Mouse (Mus musculus): ENCODE measurements around the gene Fign. TPM values are rescaled to one million over a fixed set of nuclear protein-coding genes. Genes with fewer than 3 reads are reported as not detected.

Fign gene
- 4.2 and 5.3 TPM in 2 replicates for polyA plus RNA-seq (2014; fragmentation: Nextera tagmentation; extraction: Ambion mirVana)

- Histone ChIP-seq H3K9ac (replicated peaks; ENCODE audit: low read depth, low read length) (peak within 1 kb of the TSS; percentile 39), H3K4me2 (replicated peaks; ENCODE audit: low read depth, low read length) (peak within 1 kb of the TSS; percentile 71), H3K27ac (ENCODE audit: low read length) (peak within 1 kb of the TSS; percentile 89), H3K4me1 (ENCODE audit: control insufficient read depth, insufficient read depth, low read length) (no peaks in the 10 kb centered on the region; the same call in 1 of the 2 replicates), H3K9me3 (ENCODE audit: control insufficient read depth, low read depth, low read length) (no peaks in the 10 kb centered on the region), H3K4me3 (ENCODE audit: low read depth, low read length) (peak within 1 kb of the TSS; percentile 49), H3K27me3 (ENCODE audit: control insufficient read depth, insufficient read depth, low read length) (no peaks in the 10 kb centered on the region), H3K36me3 (ENCODE audit: control insufficient read depth, insufficient read depth, low read length) (no peaks in the 10 kb centered on the region)
- WGBS = under 1% methylated on average over 67 of the region's 85 CpGs
- ATAC-seq (ENCODE audit: insufficient number of reproducible peaks, insufficient read depth, low FRiP score, low read depth) = peak; percentile 86
Observed at GRCm38 (mm10) chr2:64097937-64098617, at the start of gene Fign. Gene Fign (minus strand): TSS chr2:64098038.

- H3K4me3 ChIP-seq (ENCODE audit: low read depth, low read length) = no peak overlapping the region
- H3K9ac ChIP-seq (replicated peaks; ENCODE audit: low read depth, low read length) = no peak overlapping the region
- H3K4me1 ChIP-seq (ENCODE audit: control insufficient read depth, insufficient read depth, low read length) = no peaks in the 10 kb centered on the region
- no peak overlapping the region for H3K4me2 ChIP-seq (replicated peaks; ENCODE audit: low read depth, low read length)
- no peaks in the 10 kb centered on the region for H3K27me3 ChIP-seq (ENCODE audit: control insufficient read depth, insufficient read depth, low read length)
- H3K27ac ChIP-seq (ENCODE audit: low read length) = no peak overlapping the region
- no peak for ATAC-seq (ENCODE audit: insufficient number of reproducible peaks, insufficient read depth, low FRiP score, low read depth)
- no peaks in the 10 kb centered on the region for H3K9me3 ChIP-seq (ENCODE audit: control insufficient read depth, low read depth, low read length)
- 50% methylated on average over 4 of the region's 4 CpGs for WGBS
- no peaks in the 10 kb centered on the region for H3K36me3 ChIP-seq (ENCODE audit: control insufficient read depth, insufficient read depth, low read length)
Observed at GRCm38 (mm10) chr2:64133597-64133996, 35.8 kb upstream of the Fign start.

- 90% methylated on average over 5 of the region's 5 CpGs for WGBS
- no peak overlapping the region for H3K27ac ChIP-seq (ENCODE audit: low read length)
- no peak overlapping the region for H3K4me3 ChIP-seq (ENCODE audit: low read depth, low read length)
- no peak for ATAC-seq (ENCODE audit: insufficient number of reproducible peaks, insufficient read depth, low FRiP score, low read depth)
- no peaks in the 10 kb centered on the region for H3K27me3 ChIP-seq (ENCODE audit: control insufficient read depth, insufficient read depth, low read length)
- no peaks in the 10 kb centered on the region for H3K36me3 ChIP-seq (ENCODE audit: control insufficient read depth, insufficient read depth, low read length)
- no peak overlapping the region for H3K9ac ChIP-seq (replicated peaks; ENCODE audit: low read depth, low read length)
- no peaks in the 10 kb centered on the region for H3K9me3 ChIP-seq (ENCODE audit: control insufficient read depth, low read depth, low read length)
- no peak overlapping the region for H3K4me2 ChIP-seq (replicated peaks; ENCODE audit: low read depth, low read length)
- H3K4me1 ChIP-seq (ENCODE audit: control insufficient read depth, insufficient read depth, low read length) = no peaks in the 10 kb centered on the region
Observed at GRCm38 (mm10) chr2:64120495-64120894, 22.7 kb upstream of the Fign start.

GRCm38 (mm10) chr2:64116613-64117012 is 18.8 kb upstream of the Fign start:
- no peak for ATAC-seq (ENCODE audit: insufficient number of reproducible peaks, insufficient read depth, low FRiP score, low read depth)
- Histone ChIP-seq H3K9me3 (ENCODE audit: control insufficient read depth, low read depth, low read length) (no peaks in the 10 kb centered on the region), H3K4me1 (ENCODE audit: control insufficient read depth, insufficient read depth, low read length) (no peaks in the 10 kb centered on the region), H3K4me3 (ENCODE audit: low read depth, low read length) (no peak overlapping the region), H3K4me2 (replicated peaks; ENCODE audit: low read depth, low read length) (no peak overlapping the region), H3K27ac (ENCODE audit: low read length) (no peak overlapping the region), H3K27me3 (ENCODE audit: control insufficient read depth, insufficient read depth, low read length) (no peaks in the 10 kb centered on the region), H3K9ac (replicated peaks; ENCODE audit: low read depth, low read length) (no peak overlapping the region), H3K36me3 (ENCODE audit: control insufficient read depth, insufficient read depth, low read length) (no peaks in the 10 kb centered on the region)
- 70% methylated on average over 7 of the region's 7 CpGs for WGBS

- Histone ChIP-seq H3K4me2 (replicated peaks; ENCODE audit: low read depth, low read length) (no peak overlapping the region), H3K27me3 (ENCODE audit: control insufficient read depth, insufficient read depth, low read length) (no peaks in the 10 kb centered on the region), H3K4me3 (ENCODE audit: low read depth, low read length) (no peak overlapping the region), H3K27ac (ENCODE audit: low read length) (no peak overlapping the region), H3K9ac (replicated peaks; ENCODE audit: low read depth, low read length) (no peak overlapping the region), H3K36me3 (ENCODE audit: control insufficient read depth, insufficient read depth, low read length) (no peaks in the 10 kb centered on the region), H3K9me3 (ENCODE audit: control insufficient read depth, low read depth, low read length) (no peaks in the 10 kb centered on the region), H3K4me1 (ENCODE audit: control insufficient read depth, insufficient read depth, low read length) (no peaks in the 10 kb centered on the region)
- ATAC-seq (ENCODE audit: insufficient number of reproducible peaks, insufficient read depth, low FRiP score, low read depth) = no peak
- 92% methylated on average over 3 of the region's 3 CpGs for WGBS
Observed at GRCm38 (mm10) chr2:64111133-64111532, 13.3 kb upstream of the Fign start.

GRCm38 (mm10) chr2:64109860-64110259 is 12.0 kb upstream of the Fign start:
- Histone ChIP-seq H3K9me3 (ENCODE audit: control insufficient read depth, low read depth, low read length) (no peaks in the 10 kb centered on the region), H3K27ac (ENCODE audit: low read length) (no peak overlapping the region), H3K9ac (replicated peaks; ENCODE audit: low read depth, low read length) (no peak overlapping the region), H3K4me3 (ENCODE audit: low read depth, low read length) (no peak overlapping the region), H3K36me3 (ENCODE audit: control insufficient read depth, insufficient read depth, low read length) (no peaks in the 10 kb centered on the region), H3K27me3 (ENCODE audit: control insufficient read depth, insufficient read depth, low read length) (no peaks in the 10 kb centered on the region), H3K4me2 (replicated peaks; ENCODE audit: low read depth, low read length) (no peak overlapping the region), H3K4me1 (ENCODE audit: control insufficient read depth, insufficient read depth, low read length) (no peaks in the 10 kb centered on the region)
- WGBS = 84% methylated on average over 4 of the region's 4 CpGs
- ATAC-seq (ENCODE audit: insufficient number of reproducible peaks, insufficient read depth, low FRiP score, low read depth) = no peak

- Histone ChIP-seq H3K9me3 (ENCODE audit: control insufficient read depth, low read depth, low read length) (no peaks in the 10 kb centered on the region), H3K36me3 (ENCODE audit: control insufficient read depth, insufficient read depth, low read length) (no peaks in the 10 kb centered on the region), H3K4me2 (replicated peaks; ENCODE audit: low read depth, low read length) (no peak overlapping the region), H3K27me3 (ENCODE audit: control insufficient read depth, insufficient read depth, low read length) (no peaks in the 10 kb centered on the region), H3K9ac (replicated peaks; ENCODE audit: low read depth, low read length) (no peak overlapping the region), H3K4me1 (ENCODE audit: control insufficient read depth, insufficient read depth, low read length) (no peaks in the 10 kb centered on the region), H3K4me3 (ENCODE audit: low read depth, low read length) (no peak overlapping the region), H3K27ac (ENCODE audit: low read length) (no peak overlapping the region)
- WGBS = 80% methylated on average over 8 of the region's 8 CpGs
- ATAC-seq (ENCODE audit: insufficient number of reproducible peaks, insufficient read depth, low FRiP score, low read depth) = no peak
Observed at GRCm38 (mm10) chr2:64108040-64108439, 10.2 kb upstream of the Fign start.

- Histone ChIP-seq H3K4me2 (replicated peaks; ENCODE audit: low read depth, low read length) (peak overlapping the region; percentile 71), H3K4me3 (ENCODE audit: low read depth, low read length) (peak overlapping the region; percentile 49), H3K9me3 (ENCODE audit: control insufficient read depth, low read depth, low read length) (no peaks in the 10 kb centered on the region), H3K4me1 (ENCODE audit: control insufficient read depth, insufficient read depth, low read length) (no peaks in the 10 kb centered on the region; the same call in 1 of the 2 replicates), H3K9ac (replicated peaks; ENCODE audit: low read depth, low read length) (peak overlapping the region; percentile 39), H3K36me3 (ENCODE audit: control insufficient read depth, insufficient read depth, low read length) (no peaks in the 10 kb centered on the region), H3K27me3 (ENCODE audit: control insufficient read depth, insufficient read depth, low read length) (no peaks in the 10 kb centered on the region), H3K27ac (ENCODE audit: low read length) (peak overlapping the region; percentile 89)
- ATAC-seq (ENCODE audit: insufficient number of reproducible peaks, insufficient read depth, low FRiP score, low read depth) = peak; percentile 83
- 4% methylated on average over 21 of the region's 21 CpGs for WGBS
Observed at GRCm38 (mm10) chr2:64098618-64099320, 931 bp upstream of the Fign start.
